Mouse (Mus musculus): ENCODE measurements at regions not wholly inside any gene's neighbourhood (a gene's known extent, or its start where the extent isn't known, plus 50 kb on each side); places are given as distances from the start of the nearest gene placed in this dataset.
A peak's percentile ranks its signal among the peaks of the same experiment; 100 is the strongest.

DNA sequence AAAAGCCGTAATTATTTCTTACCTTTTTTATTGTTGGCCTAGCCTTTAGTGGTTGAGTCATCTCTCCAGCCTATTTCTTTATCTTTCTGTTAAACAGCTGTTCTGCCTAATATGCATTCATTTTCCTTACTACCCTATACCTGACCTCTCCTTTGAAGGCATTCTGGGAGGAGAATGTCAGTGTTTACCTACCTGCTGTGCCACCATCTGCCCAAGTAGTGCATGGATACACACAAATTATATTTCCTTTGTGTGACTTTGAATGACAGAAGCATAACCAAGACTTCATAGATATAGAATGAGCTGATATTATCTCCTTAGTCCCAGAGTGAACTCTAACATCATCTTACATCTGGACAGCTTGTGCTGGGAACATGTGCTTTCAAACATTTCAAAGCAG, 293.5 kb upstream of the Tom1l1 start:
- no peak for DNase-seq

- no peak for DNase-seq
These were observed 290.1 kb upstream of the Tom1l1 start for GRCm38 (mm10) chr11:90978234-90978633.

GRCm38 (mm10) chr11:90941076-90941475, 252.9 kb upstream of the Tom1l1 start:
- no peak for DNase-seq

- DNase-seq, result no peak
These were observed 237.6 kb upstream of the Tom1l1 start for GRCm38 (mm10) chr11:90925738-90926137.

GRCm38 (mm10) chr11:90917782-90918181, 229.6 kb upstream of the Tom1l1 start:
- no peak for DNase-seq

GRCm38 (mm10) chr11:90894236-90894635, 206.1 kb upstream of the Tom1l1 start:
- DNase-seq, result no peak

DNA sequence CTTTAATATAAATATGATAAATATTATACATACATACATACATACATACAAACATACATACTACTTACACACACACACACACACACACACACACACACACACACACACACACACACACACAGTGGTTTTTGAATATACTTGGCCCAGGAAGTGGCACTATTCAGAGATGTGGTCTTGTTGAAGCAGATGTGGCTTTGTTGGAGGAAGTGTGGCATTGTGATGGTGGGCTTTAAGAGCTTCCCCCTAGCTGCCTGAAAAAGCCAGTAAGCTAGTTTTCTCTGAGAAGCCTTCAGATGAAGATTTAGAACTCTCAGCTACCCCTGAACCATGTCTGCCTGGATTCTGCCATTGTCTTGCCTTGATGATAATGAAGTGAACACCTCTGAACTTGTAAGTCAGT, 185.0 kb upstream of the Tom1l1 start:
- no peak for DNase-seq

GRCm38 (mm10) chr11:90871686-90872085, 183.5 kb upstream of the Tom1l1 start:
- no peak for DNase-seq

- DNase-seq, result no peak
These were observed 176.0 kb upstream of the Tom1l1 start for GRCm38 (mm10) chr11:90863981-90864760.

DNA sequence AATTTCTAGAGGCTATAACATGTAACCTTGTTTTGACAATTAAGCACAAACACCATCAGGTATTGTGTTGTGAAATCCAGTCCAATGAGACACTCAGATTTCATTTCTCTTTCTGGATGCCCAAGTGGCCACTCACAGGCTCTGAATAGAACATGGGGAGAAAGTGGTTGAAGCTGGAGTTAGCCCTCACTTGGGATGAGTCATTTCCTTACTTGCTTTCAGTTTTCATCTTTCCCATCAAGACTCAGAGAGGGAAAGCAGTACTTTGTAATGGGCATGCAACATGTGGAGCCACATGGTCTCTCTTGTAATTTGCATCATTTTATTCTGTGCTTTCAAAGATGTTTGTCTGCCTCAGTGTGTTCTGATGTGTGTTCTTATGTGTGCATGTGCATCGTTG, 167.6 kb upstream of the Tom1l1 start:
- no peak for DNase-seq

- DNase-seq, result no peak
These were observed 167.2 kb upstream of the Tom1l1 start for GRCm38 (mm10) chr11:90855324-90855723.

DNA sequence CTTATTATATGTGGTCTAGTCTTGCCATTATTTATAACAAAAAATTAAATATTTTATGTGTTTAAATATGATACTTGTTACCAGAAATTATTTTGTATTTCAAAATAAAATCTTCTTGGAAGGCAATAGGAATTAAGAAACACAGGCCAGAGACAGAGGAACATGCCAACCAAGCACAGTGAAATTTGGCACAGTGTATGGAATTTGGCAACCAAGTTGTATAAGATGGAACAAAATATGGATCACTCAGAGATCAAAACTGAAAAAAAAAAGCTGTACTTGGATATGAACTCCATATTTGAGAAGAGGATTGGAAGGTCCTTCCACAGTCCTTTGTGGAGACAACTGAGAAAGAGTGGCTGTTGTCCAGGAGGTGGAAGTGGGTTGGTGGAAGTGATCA, 163.1 kb upstream of the Tom1l1 start:
- no peak for DNase-seq

DNA sequence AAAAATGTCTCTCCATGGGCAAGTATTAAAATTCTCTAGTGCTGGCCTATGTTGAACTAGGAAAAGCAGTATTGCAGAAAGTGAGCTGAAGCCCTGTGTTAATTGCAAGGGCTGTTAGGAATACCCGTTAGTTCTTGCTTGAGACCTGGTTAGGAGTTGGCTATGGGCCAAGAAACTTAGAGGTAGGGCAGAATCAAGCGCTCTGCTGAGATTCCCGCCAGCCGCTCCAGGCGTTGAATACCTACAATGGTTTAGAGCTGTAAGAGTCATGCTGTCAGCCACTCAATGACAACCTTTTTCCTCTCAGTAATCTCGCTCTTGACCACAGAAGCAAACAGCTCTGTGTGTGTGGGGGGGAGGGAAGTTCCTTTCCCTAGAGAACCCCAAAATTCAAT, 156.8 kb upstream of the Tom1l1 start:
- peak; percentile 7 for DNase-seq

DNA sequence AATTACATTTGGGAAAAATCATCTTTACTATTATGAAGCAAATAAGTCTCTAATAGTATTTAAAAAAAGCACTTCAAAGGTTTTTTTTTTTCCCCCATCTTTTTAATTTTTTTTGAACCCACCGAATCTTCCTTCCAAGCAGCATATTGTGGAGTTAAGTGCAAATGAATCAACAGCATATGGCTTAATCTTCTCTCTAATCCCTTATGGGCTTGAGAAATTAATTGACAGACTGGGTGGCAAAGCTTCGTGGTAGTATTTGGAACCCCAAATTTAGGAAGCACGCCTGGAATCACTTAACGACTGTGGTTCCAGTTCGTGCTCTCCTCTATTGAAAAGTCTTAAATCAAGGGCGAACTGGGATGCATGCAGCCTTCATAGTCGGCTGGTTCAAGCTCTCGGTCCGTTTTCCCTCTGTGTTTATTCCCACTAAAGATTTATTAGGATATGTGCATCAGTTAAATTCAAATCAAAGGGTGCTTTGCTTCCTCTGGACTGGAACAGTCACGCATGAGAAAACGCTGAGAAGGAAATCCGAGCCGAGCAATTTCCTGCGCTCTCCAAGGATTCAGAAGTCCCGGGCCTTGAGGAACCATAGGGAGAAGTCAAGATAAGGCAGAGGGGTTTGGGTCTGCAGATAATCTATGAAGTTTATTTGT, 156.2 kb upstream of the Tom1l1 start:
- DNase-seq, result no peak

- no peak for DNase-seq
These were observed 150.0 kb upstream of the Tom1l1 start for GRCm38 (mm10) chr11:90838161-90838560.

DNA sequence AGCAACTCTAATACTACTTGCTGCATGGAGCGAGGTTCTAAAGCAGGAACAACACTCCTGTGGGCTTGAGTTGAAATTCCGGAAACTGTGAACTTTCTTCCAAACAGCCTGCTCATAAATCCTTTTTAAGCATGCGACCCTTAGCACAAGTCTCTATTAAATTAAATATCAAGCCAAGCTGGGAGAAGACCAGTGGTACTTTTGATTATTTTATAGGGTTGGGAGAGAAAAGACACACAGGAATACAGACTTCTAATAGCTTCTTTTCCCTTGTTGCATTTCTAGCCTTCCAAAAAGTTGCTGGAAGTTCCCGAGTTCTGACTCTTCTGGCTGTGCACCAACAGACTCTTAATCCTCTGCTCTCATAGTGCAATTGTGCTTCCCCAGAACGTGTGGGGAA, 136.6 kb upstream of the Tom1l1 start:
- DNase-seq, result no peak

GRCm38 (mm10) chr11:90816727-90817126, 128.6 kb upstream of the Tom1l1 start:
- DNase-seq, result no peak

DNA sequence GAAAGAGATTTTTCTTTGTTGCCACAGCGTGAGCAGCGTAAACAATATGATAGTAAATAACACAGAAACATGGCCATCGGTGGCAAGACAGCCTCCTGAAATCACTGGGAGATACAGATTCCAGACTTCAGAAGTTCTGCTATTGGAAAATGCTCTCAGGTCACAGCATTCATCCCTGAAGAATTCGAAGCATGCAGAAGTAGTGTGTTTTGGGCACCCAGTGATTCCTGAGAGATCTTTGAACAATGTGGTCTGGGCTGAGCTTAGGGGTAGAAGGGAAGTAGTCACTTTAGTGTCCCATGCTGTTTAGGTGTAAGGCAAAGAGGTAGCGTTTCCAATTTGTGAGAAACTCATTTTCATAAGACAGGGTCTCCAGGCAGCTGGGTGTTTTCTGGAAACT, 126.3 kb upstream of the Tom1l1 start:
- DNase-seq, result no peak

GRCm38 (mm10) chr11:90812971-90813370, 124.8 kb upstream of the Tom1l1 start:
- no peak for DNase-seq

- DNase-seq, result no peak
These were observed 124.4 kb upstream of the Tom1l1 start for GRCm38 (mm10) chr11:90812530-90812929.

DNA sequence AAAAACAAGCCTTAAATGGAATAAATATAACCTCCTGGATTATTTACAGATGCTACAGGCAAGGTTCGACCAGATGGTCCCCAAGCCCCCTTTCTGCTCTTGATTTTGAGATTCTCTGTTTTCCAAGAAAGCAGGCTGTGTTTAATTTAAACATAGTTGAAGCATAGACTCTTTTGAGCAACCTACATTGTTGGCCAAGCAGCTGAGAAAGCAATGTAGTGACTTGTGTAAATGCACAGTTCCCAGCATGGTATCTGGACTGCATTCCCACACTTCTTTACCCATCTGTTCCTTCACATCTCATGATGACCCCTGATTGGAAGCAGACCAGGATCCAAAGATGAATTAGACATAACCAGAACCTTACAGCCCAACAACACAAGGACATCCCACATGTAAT, 120.3 kb upstream of the Tom1l1 start:
- no peak for DNase-seq

- DNase-seq, result no peak
These were observed 119.2 kb upstream of the Tom1l1 start for GRCm38 (mm10) chr11:90807343-90807742.

DNA sequence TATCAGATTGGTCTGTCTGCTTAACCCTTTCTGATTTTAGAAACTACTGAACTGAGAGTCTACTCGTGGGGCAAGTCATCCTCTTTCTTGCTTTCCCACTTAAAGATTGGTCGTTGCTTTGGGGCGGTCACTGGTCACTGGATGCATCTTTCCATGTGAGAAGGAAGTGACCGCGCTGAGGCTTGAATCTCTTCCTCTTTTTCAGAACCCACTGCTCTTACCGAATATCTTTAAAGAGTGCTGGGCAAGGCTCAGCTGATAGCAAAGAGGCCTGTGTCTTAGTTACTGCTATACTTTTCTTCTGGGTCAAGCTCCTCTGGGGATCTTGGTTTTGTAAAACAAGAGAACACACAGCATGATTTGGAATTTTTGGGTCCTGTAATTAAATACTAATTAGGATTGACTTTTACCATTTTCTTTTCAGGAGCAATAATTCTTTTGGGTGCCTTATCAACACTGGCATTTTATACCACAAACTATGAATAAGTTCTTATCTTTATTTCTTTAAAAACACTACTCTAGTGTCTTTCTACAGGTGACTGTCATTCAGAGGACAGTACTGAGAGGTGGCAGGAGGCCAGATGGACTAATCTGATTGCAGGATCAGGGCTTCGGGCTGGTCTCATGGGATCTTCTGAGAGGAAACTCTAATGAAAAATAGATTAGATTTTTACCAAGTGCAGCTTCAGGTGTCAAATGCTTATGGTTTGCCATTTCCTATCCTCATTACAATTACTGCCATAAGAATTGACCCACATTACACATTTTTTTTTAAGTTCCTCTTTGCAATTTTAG, 114.6 kb upstream of the Tom1l1 start:
- no peak for DNase-seq

DNA sequence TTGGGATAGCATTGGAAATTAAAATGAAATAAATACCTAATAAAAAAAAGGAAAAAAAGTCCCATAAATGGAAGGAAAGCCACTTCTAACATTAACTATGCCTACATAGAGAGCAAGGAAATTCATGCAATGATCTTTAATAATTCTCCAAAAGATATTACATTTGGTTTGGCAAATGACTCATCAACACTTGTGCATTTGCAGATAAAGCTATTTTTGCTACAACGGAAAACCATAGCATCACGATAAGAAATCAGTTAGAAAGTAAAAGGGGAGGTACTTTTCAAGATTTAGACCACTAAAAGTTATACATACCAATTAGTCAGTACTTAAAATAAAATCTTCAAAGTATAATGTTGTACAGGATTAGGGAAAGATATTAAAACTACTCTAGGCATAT, 109.4 kb upstream of the Tom1l1 start:
- DNase-seq, result no peak
